Mouse (Mus musculus): ENCODE measurements at regions not wholly inside any gene's neighbourhood (a gene's known extent, or its start where the extent isn't known, plus 50 kb on each side); places are given as distances from the start of the nearest gene placed in this dataset.

GRCm38 (mm10) chr11:7348601-7349000 is 134.9 kb upstream of the Igfbp3 start:
- DNase-seq (ENCODE audit: low read depth, low spot score) = no peak

- no peak for DNase-seq (ENCODE audit: low read depth, low spot score)
Measured at GRCm38 (mm10) chr11:7337826-7338225, 124.1 kb upstream of the Igfbp3 start.

GRCm38 (mm10) chr11:7317409-7317970 is 103.8 kb upstream of the Igfbp3 start:
- DNase-seq (ENCODE audit: low read depth, low spot score) = no peak

GRCm38 (mm10) chr11:7296252-7296651 is 82.5 kb upstream of the Igfbp3 start:
- DNase-seq (ENCODE audit: low read depth, low spot score) = no peak

GRCm38 (mm10) chr11:7289242-7289938 is 75.7 kb upstream of the Igfbp3 start:
- no peak for DNase-seq (ENCODE audit: low read depth, low spot score)

- DNase-seq (ENCODE audit: low read depth, low spot score) = no peak
Measured at GRCm38 (mm10) chr11:7284836-7285490, 71.2 kb upstream of the Igfbp3 start.

GRCm38 (mm10) chr11:7282981-7283380 is 69.3 kb upstream of the Igfbp3 start:
- no peak for DNase-seq (ENCODE audit: low read depth, low spot score)

GRCm38 (mm10) chr11:7282188-7282587 is 68.5 kb upstream of the Igfbp3 start:
- DNase-seq (ENCODE audit: low read depth, low spot score) = no peak

- DNase-seq (ENCODE audit: low read depth, low spot score) = no peak
Measured at GRCm38 (mm10) chr11:7281656-7282055, 67.9 kb upstream of the Igfbp3 start.

GRCm38 (mm10) chr11:7279891-7280290 is 66.2 kb upstream of the Igfbp3 start:
- no peak for DNase-seq (ENCODE audit: low read depth, low spot score)

GRCm38 (mm10) chr11:7272543-7272942 is 58.8 kb upstream of the Igfbp3 start:
- no peak for DNase-seq (ENCODE audit: low read depth, low spot score)

GRCm38 (mm10) chr11:7270916-7271315 is 57.2 kb upstream of the Igfbp3 start:
- no peak for DNase-seq (ENCODE audit: low read depth, low spot score)

- DNase-seq (ENCODE audit: low read depth, low spot score) = no peak
Measured at GRCm38 (mm10) chr11:7263971-7264370, 50.2 kb upstream of the Igfbp3 start.

All from retina, postnatal 7 days (tissue).